Mouse (Mus musculus): ENCODE measurements around the gene Hoxc13.

Hoxc13 gene

DNA sequence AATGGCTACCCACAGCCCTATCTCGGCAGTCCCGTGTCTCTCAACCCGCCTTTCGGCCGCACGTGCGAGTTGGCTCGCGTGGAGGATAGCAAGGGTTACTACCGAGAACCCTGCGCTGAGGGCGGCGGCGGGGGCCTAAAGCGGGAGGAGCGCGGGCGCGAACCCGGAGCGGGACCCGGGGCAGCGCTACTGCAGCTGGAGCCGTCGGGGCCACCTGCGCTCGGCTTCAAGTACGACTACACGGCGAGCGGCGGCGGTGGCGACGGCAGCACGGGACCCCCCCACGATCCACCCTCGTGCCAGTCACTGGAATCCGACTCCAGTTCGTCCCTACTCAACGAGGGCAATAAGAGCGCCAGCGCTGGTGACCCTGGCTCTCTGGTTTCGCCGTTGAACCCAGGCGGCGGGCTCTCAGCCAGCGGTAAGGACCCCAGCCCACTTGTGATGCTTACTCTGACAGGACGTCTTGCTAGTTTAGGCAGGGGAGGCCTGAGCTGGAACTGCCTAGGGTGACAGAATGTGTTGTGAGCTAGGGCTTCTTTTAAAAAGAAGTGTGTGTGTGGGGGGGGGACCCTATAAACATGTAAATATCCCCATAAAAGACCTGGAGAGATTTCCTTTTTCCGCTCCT lies 16.2 kb downstream of the Hoxc13 start:
- DNase-seq: no peak

GRCm38 (mm10) chr15:102939256-102940155 lies 18.6 kb downstream of the Hoxc13 start:
- DNase-seq: no peak

GRCm38 (mm10) chr15:102942739-102943467 lies 22.0 kb downstream of the Hoxc13 start:
- DNase-seq: no peak

- no peak for DNase-seq
These were observed 22.5 kb downstream of the Hoxc13 start for GRCm38 (mm10) chr15:102943468-102943813.

- DNase-seq: no peak
These were observed 24.5 kb downstream of the Hoxc13 start for GRCm38 (mm10) chr15:102945185-102946077.

DNA sequence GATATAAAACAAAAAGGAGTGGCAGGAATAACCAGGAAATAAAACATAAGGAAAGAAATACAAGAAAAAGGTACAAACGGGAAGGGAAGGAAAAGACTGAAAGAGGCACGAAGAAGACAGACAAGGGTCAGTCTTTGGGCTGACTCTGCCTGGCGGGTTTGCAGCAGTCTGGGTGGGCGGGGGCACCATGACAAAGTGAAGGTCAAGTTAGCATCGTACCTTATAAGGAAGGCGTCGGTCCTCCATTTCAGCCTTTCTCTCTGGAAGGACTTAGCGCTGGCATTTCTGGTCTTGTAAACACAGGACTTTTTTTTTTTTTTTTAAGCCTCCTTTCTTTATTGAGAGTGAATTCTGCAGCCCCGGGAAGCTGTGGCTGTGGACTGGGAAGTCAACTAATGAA lies 26.4 kb downstream of the Hoxc13 start:
- DNase-seq: no peak

GRCm38 (mm10) chr15:102948842-102949241 lies 27.9 kb downstream of the Hoxc13 start:
- DNase-seq: no peak

- DNase-seq: no peak
These were observed 28.8 kb downstream of the Hoxc13 start for GRCm38 (mm10) chr15:102949696-102950095.

DNA sequence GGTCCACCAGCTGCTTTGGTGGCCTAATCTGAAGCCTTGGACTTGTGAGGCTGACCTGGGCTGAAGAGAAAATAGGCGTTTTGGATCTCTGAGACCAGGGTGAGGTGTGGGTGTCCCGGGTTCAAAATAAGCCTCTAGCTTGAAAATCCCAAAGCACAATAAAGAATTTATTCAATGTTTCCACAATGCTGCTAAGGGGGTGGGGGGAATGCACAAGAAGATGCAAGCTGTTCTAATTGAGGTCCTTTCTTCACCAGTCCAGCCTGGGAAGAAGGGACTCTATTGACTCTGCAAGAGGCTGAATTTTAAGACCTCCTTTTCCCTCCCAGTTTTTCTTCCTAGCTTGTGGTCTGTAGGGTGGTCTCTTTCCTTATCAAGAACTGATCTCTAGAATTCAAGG lies 30.0 kb downstream of the Hoxc13 start:
- DNase-seq: no peak

DNA sequence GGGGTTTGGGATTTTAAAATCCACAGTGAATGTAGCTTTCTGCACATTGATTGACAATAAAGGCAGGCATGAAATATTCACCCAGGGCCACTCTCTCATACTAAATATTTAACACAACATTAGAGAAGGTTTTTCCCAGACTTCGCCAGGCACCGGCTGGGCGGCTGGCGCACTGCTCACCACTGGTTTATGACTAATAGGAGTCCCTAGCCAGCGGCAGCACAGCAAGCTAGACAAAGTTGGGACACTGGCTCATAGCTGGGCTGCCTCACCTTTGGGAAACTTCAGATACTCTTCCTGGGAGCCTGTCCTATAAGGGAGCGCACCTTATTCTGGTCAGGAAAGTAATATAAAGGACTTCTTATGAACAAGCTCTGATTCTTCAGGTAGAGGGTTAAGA lies 32.7 kb downstream of the Hoxc13 start:
- no peak for DNase-seq

DNA sequence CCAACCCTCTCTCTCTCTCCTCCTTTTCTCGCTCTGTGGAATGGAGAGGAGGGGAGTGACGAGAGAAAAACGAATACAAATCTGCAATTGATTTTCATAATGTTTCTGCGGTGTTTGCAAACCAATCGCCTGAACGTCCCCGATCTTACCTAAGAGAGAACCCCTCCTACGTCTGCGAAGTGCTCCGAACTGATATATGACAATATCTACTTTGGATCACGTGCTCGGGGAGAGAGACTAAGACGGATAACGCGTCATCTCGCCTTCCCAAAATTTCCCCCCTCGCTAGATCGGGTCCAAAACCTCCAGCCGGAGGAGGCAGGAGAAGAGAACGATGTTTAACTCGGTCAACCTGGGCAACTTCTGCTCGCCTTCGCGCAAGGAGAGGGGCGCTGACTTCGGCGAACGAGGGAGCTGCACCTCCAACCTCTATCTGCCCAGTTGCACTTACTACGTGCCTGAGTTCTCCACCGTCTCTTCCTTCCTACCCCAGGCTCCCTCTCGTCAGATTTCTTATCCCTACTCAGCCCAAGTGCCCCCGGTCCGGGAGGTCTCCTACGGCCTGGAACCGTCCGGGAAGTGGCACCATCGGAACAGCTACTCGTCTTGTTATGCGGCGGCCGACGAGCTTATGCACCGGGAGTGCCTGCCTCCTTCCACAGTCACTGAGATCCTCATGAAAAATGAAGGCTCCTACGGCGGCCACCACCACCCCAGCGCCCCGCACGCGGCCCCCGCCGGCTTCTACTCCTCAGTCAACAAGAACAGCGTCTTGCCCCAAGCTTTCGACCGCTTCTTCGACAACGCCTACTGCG lies 33.5 kb downstream of the Hoxc13 start, which contains the start of gene Hoxc11:
Gene Hoxc11, plus strand, starts transcription at position 236 of the 815 bp plus-strand sequence.
- DNase-seq: no peak

DNA sequence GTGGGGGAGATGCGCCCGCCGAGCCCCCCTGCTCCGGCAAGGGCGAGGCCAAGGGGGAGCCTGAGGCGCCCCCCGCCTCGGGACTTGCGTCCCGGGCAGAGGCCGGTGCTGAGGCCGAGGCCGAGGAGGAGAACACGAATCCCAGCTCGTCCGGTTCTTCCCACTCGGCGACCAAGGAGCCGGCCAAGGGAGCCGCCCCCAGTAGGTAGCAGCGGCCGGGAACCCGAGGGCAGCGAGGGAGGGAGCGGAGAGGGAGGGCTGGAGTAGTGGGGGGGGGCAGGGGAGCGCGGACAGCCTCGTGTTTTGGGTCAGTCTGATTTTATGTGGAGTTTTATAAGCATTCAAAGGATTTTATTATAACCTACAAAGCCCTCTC lies 34.1 kb downstream of the Hoxc13 start:
- DNase-seq: no peak

- DNase-seq: no peak
These were observed 35.1 kb downstream of the Hoxc13 start for GRCm38 (mm10) chr15:102955833-102956640.

GRCm38 (mm10) chr15:102956906-102957305 lies 36.0 kb downstream of the Hoxc13 start:
- DNase-seq: no peak

DNA sequence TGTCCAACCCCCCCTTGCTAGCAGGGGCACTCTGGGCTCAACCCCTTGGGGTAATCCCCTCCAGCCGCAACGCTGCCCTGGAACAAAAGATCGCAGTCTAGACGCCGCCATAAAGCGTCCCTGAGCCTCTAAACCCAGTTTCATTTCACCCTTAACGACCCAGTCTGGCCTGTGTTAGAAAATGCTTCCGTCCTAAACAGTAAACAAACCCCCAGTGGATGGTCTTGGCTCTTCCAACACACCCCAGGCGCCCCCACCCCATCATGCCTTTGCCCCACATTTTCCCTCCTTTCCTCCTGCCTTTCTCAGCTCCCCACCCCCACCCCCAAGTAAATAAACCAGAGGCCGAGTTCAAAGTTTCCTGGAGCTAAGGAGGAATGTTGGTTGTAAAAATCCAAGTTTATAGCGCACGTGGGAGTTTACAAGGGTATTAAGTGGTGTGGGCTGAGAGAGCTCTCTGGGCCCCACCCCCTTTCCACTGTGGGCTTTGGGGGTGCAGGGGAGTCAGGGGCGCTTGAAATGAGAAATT lies 38.8 kb downstream of the Hoxc13 start:
- DNase-seq: no peak

- DNase-seq: no peak
These were observed 40.8 kb downstream of the Hoxc13 start for GRCm38 (mm10) chr15:102961728-102962127.

- DNase-seq: no peak
These were observed 41.6 kb downstream of the Hoxc13 start for GRCm38 (mm10) chr15:102962492-102962891.

GRCm38 (mm10) chr15:102963259-102963658 lies 42.4 kb downstream of the Hoxc13 start:
- DNase-seq: no peak

DNA sequence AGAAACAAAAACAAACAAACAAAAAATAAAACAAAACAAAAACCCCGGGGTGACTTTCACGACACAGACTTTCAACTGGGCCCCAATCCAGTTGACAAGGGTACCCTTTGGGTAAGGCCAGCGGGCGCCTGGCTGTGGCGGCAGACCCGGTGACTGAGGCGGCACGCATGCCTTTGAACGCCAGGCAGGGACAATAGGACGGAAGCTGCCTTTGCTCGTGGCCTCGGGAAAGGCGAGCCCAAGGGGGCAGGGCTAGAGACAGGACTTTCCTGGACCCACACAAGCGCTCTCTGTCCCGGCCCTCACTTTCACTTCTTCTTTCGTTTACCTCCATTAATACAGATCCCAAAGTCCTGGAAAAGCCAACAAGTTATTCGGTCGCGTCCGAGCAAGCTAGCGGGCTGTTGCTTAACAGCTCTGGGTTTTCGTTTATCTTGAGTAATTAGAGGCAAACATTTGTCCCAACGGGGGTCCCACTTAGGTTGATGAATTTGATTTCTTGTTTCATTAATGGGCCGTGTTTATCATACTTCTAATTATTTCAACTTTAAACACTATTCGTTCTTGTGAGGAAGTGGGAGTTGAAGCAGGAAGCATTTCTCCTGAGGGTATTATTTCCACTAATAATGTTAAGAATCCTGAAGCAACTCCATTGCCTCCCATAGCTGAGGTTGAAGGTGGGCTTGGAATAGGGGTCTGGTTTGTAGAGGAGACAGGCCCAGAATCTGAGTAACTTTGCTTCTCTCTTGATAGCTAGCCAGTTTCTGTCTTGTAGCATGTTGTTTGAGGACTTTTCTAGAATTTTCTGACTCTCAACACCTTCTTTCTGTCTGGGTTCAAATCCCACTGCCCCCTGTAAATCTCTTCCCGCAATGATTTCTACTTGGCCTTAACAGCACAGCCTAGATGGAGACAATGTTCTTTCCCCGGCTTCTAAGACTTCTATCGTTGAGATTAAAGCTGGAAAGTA lies 43.1 kb downstream of the Hoxc13 start:
- DNase-seq: no peak
